In genomic region chr6:31838588-31838987, GRCm38 (mm10) we compare ENCODE assay signal across 9 mouse cellular contexts.
DNase-seq lines count a peak whose midpoint lies in the region; TF ChIP-seq lines count a peak whose summit lies in the region.
"Had no signal": no experiment of that assay in that cellular context is flagged by ENCODE, and none has a peak within 500 bp of the region (broad histone marks: within the 10 kb centered on the region; RNA-seq: fewer than 3 reads in every experiment).

No protein-coding gene starts in this region.

- intact Hi-C loops in left cerebral cortex, postnatal 4 days (cut with DNase I): no loop called here

- H3K4me3 ChIP-seq in layer of hippocampus, adult 2 months: no peak overlapping the region
- no peak overlapping the region for H3K4me3 ChIP-seq in small intestine, adult 2 months (ENCODE audit: low read depth, low read length)
- H3K4me3 ChIP-seq: liver, embryonic 15.5 days had no signal

- no peaks in the 10 kb centered on the region for H3K4me1 ChIP-seq in small intestine, adult 2 months (ENCODE audit: control insufficient read depth, insufficient read depth, insufficient read length, low read length)
- H3K4me1 ChIP-seq: liver, embryonic 15.5 days had no signal

- no peak overlapping the region for H3K27ac ChIP-seq in layer of hippocampus, adult 2 months
- H3K27ac ChIP-seq in small intestine, adult 2 months (ENCODE audit: insufficient read depth, low read depth, low read length): no peak overlapping the region
- H3K27ac ChIP-seq: liver, embryonic 15.5 days had no signal

- 54% methylated on average over 1 of the region's 1 CpGs for WGBS in small intestine, adult 2 months

- DNase-seq in adrenal gland, postnatal 14 days: peak; percentile 32
- no peak for DNase-seq in adrenal gland, adult 8-10 months
- no peak for DNase-seq in layer of hippocampus, adult 2 months (ENCODE audit: low spot score in 2 of 2)
- no peak for DNase-seq in layer of hippocampus, postnatal 36 days
- DNase-seq in ZHBTc4 (ENCODE audit: low read depth, low spot score): peak; percentile 82
- DNase-seq in layer of hippocampus, adult 11-12 months (ENCODE audit: low spot score): no peak
- DNase-seq in left cerebral cortex, postnatal 4 days: no peak

- no peaks in the 10 kb centered on the region for H3K36me3 ChIP-seq in small intestine, adult 2 months (ENCODE audit: control insufficient read depth, insufficient read depth, low read length)
- H3K36me3 ChIP-seq: liver, embryonic 15.5 days had no signal

- TF ChIP-seq POLR2A in small intestine, adult 2 months (IDR thresholded peaks at IDR 0.05; ENCODE audit: low read depth, low read length): no peak

- TF ChIP-seq CTCF in layer of hippocampus, adult 2 months (conservative IDR thresholded peaks at IDR 0.05): peak; percentile 73
- TF ChIP-seq CTCF in small intestine, adult 2 months (IDR thresholded peaks at IDR 0.05; ENCODE audit: extremely low read depth, insufficient read length, insufficient replicate concordance, low read depth, low read length): 0 out of 2 replicates have a peak, but pooled peaks have one; percentile 22

- H3K27me3 ChIP-seq in small intestine, adult 2 months (ENCODE audit: control insufficient read depth, insufficient read depth, low read length): no peaks in the 10 kb centered on the region
- H3K27me3 ChIP-seq: liver, embryonic 15.5 days had no signal

Comparison
In these comparisons a context has a peak if more than half of its experiments do, and no peak if none do; other contexts are left out.
1. DNase-seq: peak in adrenal gland, postnatal 14 days (single experiment) and ZHBTc4 (single experiment); none in adrenal gland, adult 8-10 months (single experiment), layer of hippocampus, adult 2 months (0 of 2), layer of hippocampus, postnatal 36 days (0 of 2), layer of hippocampus, adult 11-12 months (single experiment) and left cerebral cortex, postnatal 4 days (single experiment).